Mouse (Mus musculus): ENCODE results near the gene Prkaa2.

Prkaa2 gene

DNA sequence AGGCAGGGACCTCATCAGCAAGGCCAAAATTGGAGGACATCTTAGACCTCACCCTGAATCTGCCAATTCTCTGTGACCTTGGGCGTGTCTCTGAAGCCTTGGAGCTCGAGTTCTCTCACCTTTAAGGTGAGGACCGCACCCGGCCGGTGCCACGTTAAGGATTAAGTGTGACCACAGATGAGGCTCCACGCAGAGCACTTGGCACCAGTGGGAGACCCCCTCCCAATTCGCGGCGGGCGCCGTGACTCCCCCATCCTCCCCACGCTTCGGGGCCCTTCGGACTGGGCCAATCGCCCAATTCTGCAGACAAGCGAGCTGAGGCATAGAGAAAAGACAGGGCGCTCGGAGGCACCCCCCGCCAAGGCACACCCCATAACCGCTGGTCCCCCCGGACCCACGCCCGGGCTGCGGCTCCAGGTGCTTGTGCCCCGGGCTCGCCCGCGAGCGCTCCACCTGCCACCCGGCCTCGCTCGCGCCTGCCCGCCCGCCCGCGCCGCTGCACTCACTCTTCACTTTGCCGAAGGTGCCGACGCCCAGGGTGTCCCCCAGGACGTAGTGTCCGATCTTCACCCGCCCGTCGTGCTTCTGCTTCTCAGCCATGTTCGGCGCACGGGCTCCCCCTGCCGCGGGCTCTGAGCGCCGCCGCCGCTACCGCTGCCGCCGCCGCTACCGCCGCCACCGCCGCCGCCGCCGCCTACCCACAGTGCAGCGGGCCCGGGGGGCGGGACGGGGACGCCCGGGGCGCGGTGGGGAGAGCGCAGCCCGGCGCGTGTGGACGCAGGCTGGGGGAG lies at the start of gene Prkaa2:
TSS of gene Prkaa2 (minus strand) at position 692 of the 791 bp plus-strand sequence.
- peak; percentile 12 for DNase-seq (ENCODE audit: low read depth)

GRCm38 (mm10) chr4:105159531-105159870 lies 49.8 kb upstream of the Prkaa2 start:
- no peak for DNase-seq (ENCODE audit: low read depth)

- DNase-seq (ENCODE audit: low read depth) = no peak
Measured at GRCm38 (mm10) chr4:105158651-105159530, 49.2 kb upstream of the Prkaa2 start.

- peak; percentile 30 for DNase-seq (ENCODE audit: low read depth)
Measured at GRCm38 (mm10) chr4:105158169-105158555, 48.5 kb upstream of the Prkaa2 start.

DNA sequence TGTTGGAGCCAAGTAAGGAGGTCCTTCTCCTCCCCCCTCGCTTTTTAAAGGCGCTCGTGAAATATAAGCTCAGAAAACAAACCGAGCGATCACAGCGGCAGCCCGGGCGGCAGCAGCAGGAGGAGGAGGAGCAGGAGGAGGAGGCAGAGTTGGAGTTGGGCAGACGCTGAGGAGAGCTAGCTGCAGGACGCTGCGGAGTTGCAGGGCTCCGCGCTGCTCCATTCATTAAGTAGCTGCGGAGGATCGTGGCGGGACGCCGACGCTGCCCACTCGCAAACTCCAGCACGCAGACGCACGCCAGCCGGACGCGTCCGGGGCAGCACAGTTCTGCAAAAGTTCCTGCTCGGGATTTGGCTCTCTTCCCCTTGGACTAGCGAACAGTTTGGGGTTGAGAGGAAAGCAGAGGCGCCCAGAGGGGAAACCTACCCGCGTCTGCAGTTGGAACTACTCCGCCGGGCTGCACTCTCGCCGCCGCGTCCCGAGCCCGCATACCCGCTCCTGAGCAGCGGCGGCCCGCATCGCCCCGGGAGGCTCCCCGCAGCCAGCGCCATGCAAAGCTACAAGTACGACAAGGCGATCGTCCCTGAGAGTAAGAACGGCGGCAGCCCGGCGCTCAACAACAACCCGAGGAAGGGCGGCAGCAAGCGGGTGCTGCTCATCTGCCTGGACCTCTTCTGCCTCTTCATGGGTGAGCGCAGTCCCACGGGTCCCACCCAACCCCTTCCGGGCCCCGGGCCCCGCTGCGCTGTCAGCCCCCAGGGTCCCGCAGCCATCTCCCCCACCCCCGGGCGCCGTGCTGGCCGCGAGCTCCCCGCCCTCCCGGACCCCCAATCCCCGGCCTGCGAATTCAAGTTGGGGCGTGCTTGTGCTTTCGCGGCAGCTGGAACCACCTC lies 47.8 kb upstream of the Prkaa2 start, which contains the start of gene Plpp3:
TSS of gene Plpp3 (plus strand) at position 72 of the 893 bp plus-strand sequence.
- DNase-seq (ENCODE audit: low read depth) = peak; percentile 3

DNA sequence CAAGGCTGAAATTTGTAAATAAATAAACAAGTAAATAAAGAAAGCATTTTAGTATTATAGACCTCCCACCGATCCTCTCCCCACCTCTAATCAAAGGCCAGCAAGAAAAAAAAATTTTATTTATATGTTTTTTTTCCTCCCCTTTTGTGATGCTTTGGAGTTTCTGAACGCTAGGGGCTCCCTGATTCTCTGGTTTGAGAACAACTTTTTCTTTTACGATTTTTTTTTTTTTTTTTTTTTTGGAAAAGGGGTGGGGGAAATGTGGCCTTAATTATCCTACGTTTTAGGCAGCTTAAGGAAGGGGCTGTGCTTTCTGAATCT lies 47.2 kb upstream of the Prkaa2 start:
- DNase-seq (ENCODE audit: low read depth) = peak; percentile 3

DNA sequence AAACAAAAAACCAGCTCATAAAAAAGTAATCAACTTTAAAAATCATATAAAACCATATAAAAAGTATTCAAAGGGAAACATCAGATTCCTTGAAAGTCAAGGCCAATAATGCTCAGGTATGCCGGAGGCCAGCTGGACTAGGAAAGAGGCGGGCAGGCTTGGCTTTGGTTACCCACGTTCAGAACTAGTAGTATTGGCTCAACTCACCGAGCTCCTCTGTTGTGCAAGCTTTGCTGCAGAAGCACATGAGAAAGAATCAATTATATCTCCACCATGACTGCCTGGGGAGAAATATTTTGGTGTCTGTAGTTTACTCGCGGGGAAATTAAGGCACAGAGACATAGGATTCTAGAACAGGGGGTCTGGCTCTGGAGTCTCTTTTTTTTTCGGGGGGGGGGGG lies 46.6 kb upstream of the Prkaa2 start:
- DNase-seq (ENCODE audit: low read depth) = no peak

GRCm38 (mm10) chr4:105153227-105153626 lies 43.5 kb upstream of the Prkaa2 start:
- no peak for DNase-seq (ENCODE audit: low read depth)

- peak; percentile 33 for DNase-seq (ENCODE audit: low read depth)
Measured at GRCm38 (mm10) chr4:105151911-105152690, 42.4 kb upstream of the Prkaa2 start.

GRCm38 (mm10) chr4:105149492-105149891 lies 39.8 kb upstream of the Prkaa2 start:
- DNase-seq (ENCODE audit: low read depth) = no peak

DNA sequence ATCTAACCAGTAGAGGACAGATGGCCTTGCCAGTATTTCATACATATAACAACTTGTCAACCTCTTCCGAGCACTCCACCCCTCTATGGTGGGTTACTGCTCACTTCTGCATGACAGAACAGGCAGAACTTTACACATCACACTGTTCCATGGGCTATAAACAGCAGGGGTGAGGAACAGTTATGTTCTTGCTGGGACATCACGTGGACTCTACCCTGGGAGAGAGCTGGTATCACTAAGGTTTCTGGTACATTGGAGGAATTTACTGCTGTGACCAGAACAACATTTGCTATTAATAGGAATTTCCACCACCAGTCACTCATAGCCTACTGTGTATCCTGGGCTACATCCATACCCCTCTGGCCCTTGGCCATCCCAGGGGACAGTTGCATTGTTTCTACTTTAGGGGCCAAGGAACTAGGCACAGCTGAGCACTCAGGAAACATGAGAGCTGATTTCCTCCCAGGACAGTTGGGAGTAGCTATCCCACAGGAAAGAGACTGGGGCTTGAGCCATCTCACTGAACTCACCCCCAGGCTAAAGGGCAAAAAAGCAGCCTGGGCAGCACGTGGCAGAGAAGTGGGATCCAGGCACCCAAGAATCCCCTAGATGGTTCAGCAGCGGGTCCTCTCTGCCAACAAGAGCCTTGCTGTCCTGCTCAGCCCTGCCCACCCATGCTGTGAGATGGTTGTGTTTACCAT lies 23.8 kb upstream of the Prkaa2 start:
- DNase-seq (ENCODE audit: low read depth) = no peak

DNA sequence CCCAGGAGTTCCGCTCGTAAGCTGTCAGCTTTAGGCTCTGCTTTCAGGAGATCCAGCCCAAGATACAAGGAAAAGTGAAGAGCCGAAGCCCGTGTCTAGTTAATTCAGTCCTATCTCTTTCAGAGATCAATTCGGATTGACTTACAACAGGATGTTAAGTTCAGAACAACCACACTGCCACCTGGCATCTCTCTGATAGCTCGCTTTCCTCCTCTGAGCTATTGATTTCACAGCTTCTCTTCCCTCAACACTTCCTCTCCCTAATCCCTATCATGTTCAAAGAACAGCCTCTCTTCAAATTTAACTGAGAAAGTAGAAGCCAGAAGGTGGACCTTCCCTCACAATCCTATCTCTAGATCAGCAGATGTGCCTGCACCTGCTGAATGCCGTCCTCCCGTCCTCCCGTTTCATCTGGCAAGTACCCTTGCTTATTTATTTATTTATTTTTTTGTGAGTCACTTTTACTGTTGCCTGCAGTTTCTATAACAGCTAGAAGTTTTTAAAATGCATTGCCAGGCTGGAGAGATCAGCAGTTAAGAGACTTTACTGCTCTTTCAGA lies 22.1 kb upstream of the Prkaa2 start:
- no peak for DNase-seq (ENCODE audit: low read depth)

GRCm38 (mm10) chr4:105129212-105129611 lies 19.5 kb upstream of the Prkaa2 start:
- no peak for DNase-seq (ENCODE audit: low read depth)

GRCm38 (mm10) chr4:105122429-105122828 lies 12.7 kb upstream of the Prkaa2 start:
- peak; percentile 11 for DNase-seq (ENCODE audit: low read depth)

DNA sequence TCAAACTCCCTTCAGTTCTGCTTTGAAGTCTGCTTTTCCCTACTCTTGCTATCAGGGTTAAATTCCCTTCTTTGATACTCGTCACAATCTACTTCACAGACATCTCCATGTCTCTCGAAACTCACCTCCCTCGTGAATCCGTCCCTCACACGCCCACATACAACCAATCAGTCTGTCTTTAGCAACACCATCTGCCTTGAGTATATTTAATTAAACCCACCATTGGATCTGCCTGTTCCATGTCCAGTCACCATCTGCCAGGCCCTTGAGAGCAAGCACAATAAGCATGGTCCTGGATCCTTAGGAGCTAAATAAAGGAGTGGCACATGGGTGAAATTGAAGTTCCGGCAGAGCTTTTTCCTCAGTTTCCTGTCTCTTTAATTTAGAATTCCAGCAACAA lies 11.4 kb upstream of the Prkaa2 start:
- no peak for DNase-seq (ENCODE audit: low read depth)

DNA sequence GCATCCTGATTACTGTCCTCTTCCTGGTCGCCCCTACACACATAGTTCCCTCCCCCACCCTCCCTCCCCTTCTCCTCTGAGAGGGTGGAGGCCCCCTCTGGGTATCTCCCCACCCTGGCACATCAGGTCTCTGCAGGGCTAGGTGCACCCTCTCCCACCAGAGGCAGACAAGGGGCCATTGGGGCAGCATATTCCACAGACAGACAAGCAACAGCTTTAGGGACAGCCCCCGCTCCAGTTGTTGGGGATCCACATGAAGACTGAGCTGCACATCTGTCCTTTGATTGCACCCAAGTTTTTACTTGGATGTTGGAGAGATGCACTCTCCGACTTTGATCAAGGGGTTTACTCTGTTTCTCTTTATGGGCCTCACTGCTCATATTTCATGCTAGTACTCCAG lies 3.8 kb upstream of the Prkaa2 start:
- DNase-seq (ENCODE audit: low read depth) = no peak

DNA sequence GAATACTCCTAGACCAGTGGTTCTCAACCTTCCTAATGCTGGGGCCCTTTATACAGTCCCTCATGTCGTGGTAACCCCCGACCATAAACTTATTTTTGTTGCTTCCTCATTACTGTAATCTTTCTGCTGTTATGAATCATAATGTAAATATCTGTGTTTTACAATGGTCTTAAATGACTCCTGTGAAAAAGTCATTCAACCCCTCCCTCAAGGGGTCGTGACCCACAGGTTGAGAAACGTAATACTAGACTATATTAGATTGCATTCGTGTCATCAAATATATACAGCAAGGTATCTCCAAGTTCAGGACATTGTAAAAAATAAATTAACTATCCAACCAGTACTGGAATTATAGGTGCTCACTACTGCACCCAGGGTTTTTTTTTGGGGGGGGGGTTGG lies 3.4 kb upstream of the Prkaa2 start:
- no peak for DNase-seq (ENCODE audit: low read depth)

DNA sequence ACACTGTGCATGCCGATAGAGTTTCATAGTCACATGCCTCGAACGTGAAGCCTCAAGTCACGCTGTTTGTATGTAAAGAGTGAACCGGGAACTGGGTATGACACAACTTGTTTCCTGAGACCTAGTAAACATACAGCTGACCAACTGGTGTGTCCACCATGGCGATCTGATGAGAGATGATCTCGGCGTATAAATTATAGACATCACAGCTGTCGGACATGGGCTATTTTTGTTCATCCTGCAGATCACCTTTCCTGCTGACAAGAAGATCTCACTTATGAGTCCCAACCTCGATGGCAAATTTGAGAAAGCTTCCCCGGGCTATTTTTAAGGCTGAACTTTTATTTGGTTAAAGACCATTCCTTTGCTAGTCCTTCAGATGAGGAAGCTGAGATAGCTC lies 2.1 kb upstream of the Prkaa2 start:
- DNase-seq (ENCODE audit: low read depth) = no peak

- DNase-seq (ENCODE audit: low read depth) = no peak
Measured at GRCm38 (mm10) chr4:105110684-105111035, 970 bp upstream of the Prkaa2 start.

DNA sequence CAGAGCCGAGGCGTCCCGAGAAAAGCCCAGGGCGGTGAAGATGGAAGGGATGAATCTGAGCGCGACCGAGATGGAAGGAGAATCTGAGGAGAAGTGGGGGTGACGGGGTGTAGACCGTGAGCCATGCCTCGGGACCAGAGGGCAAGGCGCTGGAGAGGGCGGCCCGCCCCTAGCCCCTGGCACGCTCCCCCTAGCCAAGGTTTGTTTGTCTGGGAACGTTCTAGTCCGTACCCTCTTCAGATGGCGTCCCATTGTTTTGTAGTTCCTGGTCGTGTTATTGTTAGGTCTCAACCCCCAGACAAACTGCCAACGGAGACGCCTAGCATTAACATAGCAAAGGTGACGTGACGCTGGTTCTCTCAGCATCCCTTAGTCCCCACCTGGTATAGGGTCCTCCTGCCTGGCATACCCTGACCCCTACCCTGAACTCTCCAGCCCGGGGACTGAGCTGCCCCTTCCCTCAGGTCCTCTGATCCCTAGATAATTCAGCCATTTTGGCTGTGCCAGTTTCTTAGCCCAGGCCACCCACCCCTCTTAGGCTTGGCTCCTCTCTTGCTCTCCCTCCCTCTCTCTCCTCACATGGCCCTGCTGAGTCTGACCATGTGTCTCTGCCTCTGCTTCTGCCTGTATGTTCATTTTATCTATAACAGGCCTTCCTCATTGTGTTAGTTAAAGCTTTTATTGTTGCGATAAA lies 447 bp upstream of the Prkaa2 start:
- DNase-seq (ENCODE audit: low read depth) = no peak
